Mouse (Mus musculus): Measurements from ENCODE around the gene Egfr. TPM values are rescaled to one million over a fixed set of nuclear protein-coding genes. Genes with fewer than 3 reads are reported as not detected.
A peak's percentile ranks its signal among the peaks of the same experiment; 100 is the strongest.

Egfr gene
- polyA plus RNA-seq, 1 experiment from 2014 or later, result 4.4 TPM

DNA sequence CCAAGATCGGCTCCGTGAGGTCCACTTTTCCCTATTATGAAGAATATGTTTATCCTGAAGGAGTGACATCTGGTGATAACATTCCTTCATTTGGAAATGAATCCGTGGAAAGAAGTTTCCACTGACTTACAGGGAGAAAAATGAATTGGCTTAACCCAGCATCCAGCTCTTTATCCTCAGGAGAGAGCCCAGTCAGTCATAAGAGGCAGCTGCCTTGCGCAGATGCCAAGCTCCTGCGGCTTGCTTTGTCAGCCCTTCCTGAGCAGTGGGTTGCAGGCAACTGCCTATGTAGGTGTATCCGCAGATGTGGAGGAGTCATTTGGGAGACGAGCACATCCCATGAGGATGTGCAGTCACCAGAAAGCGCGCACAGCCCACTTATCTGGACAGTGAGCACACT is 64.4 kb downstream of the Egfr start:
- DNase-seq (ENCODE audit: low spot score), result no peak
- Histone ChIP-seq H3K4me1 (peaks cover 3% of the 10 kb centered on the region; the same call in 1 of the 2 replicates), H3K36me3 (replicated peaks) (no peaks in the 10 kb centered on the region), H3K27me3 (replicated peaks; ENCODE audit: low read depth, poor library complexity, severe bottlenecking) (0 out of 2 replicates have a peak, but pooled peaks cover 4% of the 10 kb centered on the region), H3K9me3 (no peaks in the 10 kb centered on the region), H3K4me3 (no peak overlapping the region), H3K27ac (replicated peaks) (no peak overlapping the region)
- 94% methylated on average over 9 of the region's 9 CpGs for WGBS

DNA sequence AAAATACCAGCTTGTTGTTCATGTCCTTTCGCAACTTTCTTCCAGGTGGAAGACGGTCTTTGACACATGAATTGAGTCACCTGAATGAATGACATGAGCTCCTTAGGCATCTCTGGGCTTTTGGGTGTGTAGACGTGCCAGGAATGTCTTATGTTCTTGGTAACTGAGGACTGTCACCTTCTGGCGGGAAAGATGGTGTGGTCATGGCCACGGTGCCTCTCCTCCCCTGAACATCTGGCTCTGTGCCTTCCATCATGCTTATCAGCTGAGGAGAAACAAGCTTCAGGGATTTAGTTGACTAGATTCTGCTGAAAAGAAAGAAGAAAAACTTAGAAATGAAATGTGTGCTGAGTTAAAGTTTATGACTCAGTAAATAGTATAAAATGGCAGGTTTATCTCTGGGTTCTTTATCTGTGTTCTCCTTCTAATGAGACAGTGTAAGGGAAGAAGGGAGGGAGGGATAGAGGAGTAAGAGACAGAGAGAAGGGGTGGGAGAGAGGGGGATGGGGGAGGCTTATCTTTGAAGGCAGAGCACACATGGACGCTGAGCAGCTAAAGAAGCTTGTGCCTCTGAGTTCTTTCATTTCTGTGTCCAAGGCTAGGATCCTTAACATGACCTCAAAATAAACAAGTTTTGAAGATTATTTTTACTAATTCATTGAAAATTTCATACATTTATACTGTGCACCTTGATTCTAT is 65.5 kb downstream of the Egfr start:
- H3K27me3 ChIP-seq (replicated peaks; ENCODE audit: low read depth, poor library complexity, severe bottlenecking), result no peaks in the 10 kb centered on the region
- no peak overlapping the region for H3K4me3 ChIP-seq
- no peaks in the 10 kb centered on the region for H3K9me3 ChIP-seq
- WGBS, result 87% methylated on average over 6 of the region's 6 CpGs
- peaks cover 3% of the 10 kb centered on the region; the same call in 1 of the 2 replicates for H3K4me1 ChIP-seq
- no peaks in the 10 kb centered on the region for H3K36me3 ChIP-seq (replicated peaks)
- H3K27ac ChIP-seq (replicated peaks), result no peak overlapping the region
- no peak for DNase-seq (ENCODE audit: low spot score)

DNA sequence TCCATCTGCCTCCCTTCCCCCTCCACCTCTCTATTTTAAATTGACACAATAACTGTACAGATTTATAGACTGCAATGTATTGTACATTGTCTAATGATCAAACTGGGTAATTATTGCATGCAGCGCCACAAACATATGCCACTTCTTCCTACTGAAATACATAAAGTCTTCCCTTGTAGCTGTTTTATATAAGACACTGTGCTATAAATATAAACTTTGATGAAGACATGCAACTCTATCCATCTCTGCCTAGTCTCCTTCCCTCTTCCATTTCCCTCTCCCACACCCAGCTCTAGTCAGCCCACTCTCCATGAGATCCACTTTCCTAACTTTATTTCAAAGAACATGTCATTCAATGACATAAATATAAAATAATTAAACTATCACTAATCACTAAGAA is 67.4 kb downstream of the Egfr start:
- 0 out of 2 replicates have a peak, but pooled peaks cover 2% of the 10 kb centered on the region for H3K4me1 ChIP-seq
- 91% methylated on average over 1 of the region's 1 CpGs for WGBS
- H3K9me3 ChIP-seq, result no peaks in the 10 kb centered on the region
- no peak overlapping the region for H3K4me3 ChIP-seq
- no peak for DNase-seq (ENCODE audit: low spot score)
- no peak overlapping the region for H3K27ac ChIP-seq (replicated peaks)
- H3K27me3 ChIP-seq (replicated peaks; ENCODE audit: low read depth, poor library complexity, severe bottlenecking), result no peaks in the 10 kb centered on the region
- H3K36me3 ChIP-seq (replicated peaks), result no peaks in the 10 kb centered on the region

DNA sequence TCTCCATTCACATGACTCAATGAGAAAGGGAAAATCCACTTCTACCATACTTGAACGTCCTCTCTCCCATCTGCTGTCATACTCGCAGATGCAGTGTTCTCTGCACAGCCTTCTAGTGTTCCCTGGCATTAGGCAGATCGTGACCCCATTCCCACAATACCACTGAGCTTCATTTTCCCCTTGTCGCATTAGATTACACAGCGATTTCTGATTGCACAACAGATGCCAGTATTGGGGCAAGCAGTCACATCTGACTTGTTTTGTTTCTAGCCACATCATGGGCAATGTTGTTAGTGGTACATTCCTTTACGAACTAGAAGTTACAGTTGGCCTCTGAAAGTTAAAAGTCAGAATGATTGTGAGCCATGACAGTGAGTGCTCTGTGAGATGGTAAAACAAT is 68.1 kb downstream of the Egfr start:
- Histone ChIP-seq H3K27ac (replicated peaks) (no peak overlapping the region), H3K4me3 (no peak overlapping the region), H3K9me3 (no peaks in the 10 kb centered on the region), H3K4me1 (no peaks in the 10 kb centered on the region), H3K27me3 (replicated peaks; ENCODE audit: low read depth, poor library complexity, severe bottlenecking) (no peaks in the 10 kb centered on the region), H3K36me3 (replicated peaks) (no peaks in the 10 kb centered on the region)
- 81% methylated on average over 6 of the region's 6 CpGs for whole genome bisulfite sequencing
- no peak for DNase-seq (ENCODE audit: low spot score)

DNA sequence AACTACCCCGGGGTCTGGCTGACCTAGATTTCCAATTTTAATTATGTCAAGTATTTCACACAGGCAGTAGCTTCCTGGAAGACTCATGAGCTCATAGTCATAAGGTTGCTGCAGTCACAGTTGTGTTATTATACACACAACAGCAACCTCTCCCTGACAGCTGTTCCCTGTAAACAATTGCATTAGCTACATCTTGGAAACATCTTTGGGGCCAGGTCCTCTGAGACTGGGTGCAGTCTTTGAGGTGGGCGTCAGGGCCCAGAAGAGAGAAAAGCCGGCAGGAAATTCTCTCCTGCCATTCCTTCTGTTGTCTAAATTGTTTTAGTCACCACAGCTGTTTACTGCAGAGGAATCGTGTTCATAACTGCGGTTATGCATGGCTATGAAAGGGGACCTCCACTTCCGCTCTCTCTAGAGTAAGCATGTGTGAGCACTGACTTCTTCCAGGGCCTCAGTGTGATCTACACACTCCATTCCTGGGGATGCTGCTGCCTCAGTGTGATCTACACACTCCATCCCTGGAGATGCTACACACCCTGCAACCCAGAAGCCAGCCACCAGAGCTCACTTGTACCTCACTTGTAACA is 69.8 kb downstream of the Egfr start:
- no peaks in the 10 kb centered on the region for H3K36me3 ChIP-seq (replicated peaks)
- no peak for DNase-seq (ENCODE audit: low spot score)
- H3K9me3 ChIP-seq, result no peaks in the 10 kb centered on the region
- H3K27me3 ChIP-seq (replicated peaks; ENCODE audit: low read depth, poor library complexity, severe bottlenecking), result no peaks in the 10 kb centered on the region
- 90% methylated on average over 6 of the region's 6 CpGs for WGBS
- no peak overlapping the region for H3K4me3 ChIP-seq
- H3K4me1 ChIP-seq, result no peaks in the 10 kb centered on the region
- H3K27ac ChIP-seq (replicated peaks), result no peak overlapping the region

DNA sequence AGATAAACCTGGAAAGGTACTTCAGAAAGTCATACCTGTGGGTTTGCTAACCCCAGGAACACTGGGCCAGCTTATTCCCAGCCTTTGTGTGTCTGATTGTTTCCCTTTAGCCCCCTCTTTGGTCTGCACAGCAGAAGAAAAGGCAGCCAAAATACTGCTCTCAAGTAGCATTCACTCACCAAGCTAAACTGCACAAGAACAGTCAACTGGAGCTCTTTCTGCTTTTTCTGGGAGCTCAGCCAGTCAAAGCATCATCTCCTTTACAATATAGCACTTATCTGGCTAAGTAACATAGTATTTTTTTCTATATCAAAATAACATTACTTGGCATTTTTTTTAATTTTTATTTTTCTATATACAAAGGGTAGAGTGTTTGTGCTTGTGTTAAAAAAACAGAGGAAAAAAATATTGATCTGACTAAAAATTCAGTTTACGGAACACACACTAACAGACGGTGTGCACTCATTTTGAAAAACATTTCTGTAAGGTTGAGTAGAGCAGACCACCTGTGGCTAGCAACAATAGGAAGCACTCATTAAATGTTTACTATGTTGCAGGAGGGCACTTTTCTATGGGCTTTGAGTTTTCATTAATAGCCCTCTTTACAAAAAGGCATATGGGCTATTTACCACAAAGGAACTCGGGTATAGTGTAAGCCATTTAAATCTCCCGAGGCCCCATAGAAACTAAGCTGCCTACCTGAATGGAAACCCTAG is 72.0 kb downstream of the Egfr start:
- H3K27ac ChIP-seq (replicated peaks), result no peak overlapping the region
- no peak for DNase-seq (ENCODE audit: low spot score)
- H3K4me3 ChIP-seq, result no peak overlapping the region
- H3K4me1 ChIP-seq, result no peaks in the 10 kb centered on the region
- H3K36me3 ChIP-seq (replicated peaks), result no peaks in the 10 kb centered on the region
- WGBS, result 70% methylated on average over 4 of the region's 4 CpGs
- no peaks in the 10 kb centered on the region for H3K27me3 ChIP-seq (replicated peaks; ENCODE audit: low read depth, poor library complexity, severe bottlenecking)
- no peaks in the 10 kb centered on the region for H3K9me3 ChIP-seq

DNA sequence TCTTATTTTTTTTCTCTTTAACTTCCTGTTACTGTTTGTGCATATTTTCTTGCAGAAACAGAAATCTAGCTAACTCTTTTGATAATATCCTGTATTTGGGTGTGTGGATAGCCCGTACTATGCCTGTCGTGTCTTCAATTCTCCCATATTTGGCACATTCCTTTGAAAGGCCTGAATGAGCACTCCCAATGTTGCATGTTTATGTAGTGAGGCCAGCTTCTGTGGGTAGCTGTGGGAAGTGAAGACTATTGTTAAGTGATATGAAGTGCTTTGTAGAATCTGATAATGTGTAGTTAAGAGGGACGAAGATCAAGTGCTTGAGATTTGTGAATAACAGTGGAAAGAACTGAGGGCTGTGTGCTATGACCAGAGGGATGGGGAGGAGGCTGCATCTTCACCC is 77.5 kb downstream of the Egfr start:
- H3K27ac ChIP-seq (replicated peaks), result no peak overlapping the region
- WGBS, result 89% methylated on average over 3 of the region's 3 CpGs
- no peaks in the 10 kb centered on the region for H3K9me3 ChIP-seq
- no peaks in the 10 kb centered on the region for H3K36me3 ChIP-seq (replicated peaks)
- H3K4me1 ChIP-seq, result no peaks in the 10 kb centered on the region
- DNase-seq (ENCODE audit: low spot score), result no peak
- H3K4me3 ChIP-seq, result no peak overlapping the region
- H3K27me3 ChIP-seq (replicated peaks; ENCODE audit: low read depth, poor library complexity, severe bottlenecking), result no peaks in the 10 kb centered on the region

DNA sequence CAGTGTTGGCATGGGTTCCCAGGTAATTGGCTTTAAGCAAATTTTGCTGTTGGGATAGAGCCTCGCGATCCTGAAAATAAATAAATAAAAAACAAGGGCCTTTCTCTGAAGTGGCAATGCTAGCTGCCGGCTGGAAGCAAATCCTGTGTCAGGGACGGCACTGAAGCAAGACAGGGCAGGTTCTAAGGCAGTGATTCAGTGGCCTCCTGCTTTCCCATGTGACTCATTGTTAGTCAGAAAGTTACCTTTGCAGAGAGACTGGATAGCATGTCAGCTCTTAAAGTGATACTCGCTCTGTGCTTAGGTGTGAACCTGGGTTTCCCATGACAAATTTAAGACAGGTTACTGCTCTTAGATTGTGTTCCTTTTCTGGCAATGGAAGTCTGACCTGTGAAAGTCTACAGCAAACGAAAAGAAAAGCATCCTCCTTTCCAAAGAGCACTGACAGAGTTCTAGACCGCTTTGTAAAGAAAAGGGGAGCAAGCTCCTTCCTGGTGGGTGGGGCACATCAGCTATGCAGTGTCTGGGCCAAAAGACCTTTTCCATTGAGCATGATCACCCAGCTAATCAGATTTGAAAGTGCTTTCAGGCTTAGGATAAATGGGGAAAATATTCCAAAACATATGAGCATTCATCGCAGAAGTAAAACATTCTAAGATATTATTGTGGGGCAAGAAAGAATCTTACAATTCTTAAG is 78.7 kb downstream of the Egfr start:
- H3K27me3 ChIP-seq (replicated peaks; ENCODE audit: low read depth, poor library complexity, severe bottlenecking), result no peaks in the 10 kb centered on the region
- H3K27ac ChIP-seq (replicated peaks), result no peak overlapping the region
- no peak for DNase-seq (ENCODE audit: low spot score)
- H3K4me1 ChIP-seq, result no peaks in the 10 kb centered on the region
- H3K4me3 ChIP-seq, result no peak overlapping the region
- H3K36me3 ChIP-seq (replicated peaks), result no peaks in the 10 kb centered on the region
- no peaks in the 10 kb centered on the region for H3K9me3 ChIP-seq
- 69% methylated on average over 8 of the region's 8 CpGs for WGBS

DNA sequence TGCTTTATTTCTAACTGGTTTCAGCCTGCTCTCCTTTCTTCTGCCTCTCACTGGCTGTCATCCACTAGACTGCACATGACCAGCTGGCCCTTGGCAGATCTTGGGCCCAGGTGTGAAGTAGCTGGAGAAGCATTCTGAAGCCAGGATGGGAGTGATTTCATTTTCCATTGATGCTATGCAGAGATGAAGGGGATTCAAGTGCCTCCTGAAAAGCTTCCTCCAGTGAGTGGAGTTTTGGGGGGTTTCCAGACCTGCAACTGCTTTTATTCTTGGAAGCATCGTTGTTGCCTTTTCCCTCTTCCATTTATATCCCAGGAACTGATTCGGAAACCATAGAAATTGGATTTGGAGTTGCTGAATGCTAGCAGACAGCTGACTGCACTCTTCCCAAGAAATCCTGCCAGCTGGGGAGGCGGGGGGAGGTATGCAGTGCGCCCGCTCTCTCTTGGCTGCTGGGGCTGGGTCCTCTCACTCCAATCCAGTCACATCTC is 80.0 kb downstream of the Egfr start:
- no peak overlapping the region for H3K27ac ChIP-seq (replicated peaks)
- H3K9me3 ChIP-seq, result no peaks in the 10 kb centered on the region
- no peak overlapping the region for H3K4me3 ChIP-seq
- H3K36me3 ChIP-seq (replicated peaks), result no peaks in the 10 kb centered on the region
- H3K27me3 ChIP-seq (replicated peaks; ENCODE audit: low read depth, poor library complexity, severe bottlenecking), result no peaks in the 10 kb centered on the region
- DNase-seq (ENCODE audit: low spot score), result no peak
- 87% methylated on average over 5 of the region's 5 CpGs for WGBS
- no peaks in the 10 kb centered on the region for H3K4me1 ChIP-seq

DNA sequence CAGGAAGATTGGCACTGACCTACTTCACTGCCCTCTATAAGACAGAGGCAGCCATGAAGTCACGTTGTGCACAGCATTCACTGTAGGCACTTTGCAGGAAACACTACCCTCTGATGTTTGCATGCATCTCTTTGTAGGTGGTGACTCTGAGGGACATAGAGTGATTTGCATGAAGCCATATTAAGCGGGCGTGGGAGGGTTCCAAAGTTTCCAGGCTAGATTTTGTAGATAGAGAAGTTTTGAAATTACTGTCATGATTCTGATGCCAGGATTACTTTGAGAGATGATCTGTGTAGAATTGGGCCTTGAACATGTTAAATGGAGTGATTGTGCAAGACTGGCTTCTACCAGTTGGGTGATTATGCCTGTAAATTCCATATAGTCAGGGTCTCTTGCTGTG is 86.8 kb downstream of the Egfr start:
- H3K4me3 ChIP-seq, result no peak overlapping the region
- H3K27me3 ChIP-seq (replicated peaks; ENCODE audit: low read depth, poor library complexity, severe bottlenecking), result no peaks in the 10 kb centered on the region
- no peak overlapping the region for H3K27ac ChIP-seq (replicated peaks)
- no peak for DNase-seq (ENCODE audit: low spot score)
- H3K36me3 ChIP-seq (replicated peaks), result no peaks in the 10 kb centered on the region
- WGBS, result 87% methylated on average over 3 of the region's 3 CpGs
- peaks cover 3% of the 10 kb centered on the region; the same call in 1 of the 2 replicates for H3K4me1 ChIP-seq
- no peaks in the 10 kb centered on the region for H3K9me3 ChIP-seq

DNA sequence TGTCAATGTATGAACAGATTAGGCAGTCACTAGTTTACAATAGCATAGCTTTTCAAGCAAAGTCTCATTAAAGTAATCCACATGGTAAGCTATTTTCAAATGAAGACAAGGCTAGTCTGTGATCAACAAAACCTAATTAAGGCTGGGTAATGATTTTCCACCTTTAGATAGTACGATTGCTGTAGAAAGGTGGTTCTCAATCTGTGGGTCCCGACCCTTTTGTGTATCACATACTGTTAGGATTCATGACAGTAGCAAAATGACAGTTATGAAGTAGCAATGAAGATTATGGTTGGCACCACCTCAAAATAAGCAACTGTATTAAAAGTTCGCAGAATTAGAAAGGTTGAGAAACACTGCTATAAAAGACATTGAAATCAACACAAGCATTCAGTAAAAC is 90.9 kb downstream of the Egfr start:
- Histone ChIP-seq H3K27ac (replicated peaks) (no peak overlapping the region), H3K4me3 (no peak overlapping the region), H3K27me3 (replicated peaks; ENCODE audit: low read depth, poor library complexity, severe bottlenecking) (no peaks in the 10 kb centered on the region), H3K36me3 (replicated peaks) (no peaks in the 10 kb centered on the region), H3K9me3 (no peaks in the 10 kb centered on the region), H3K4me1 (peaks cover 8% of the 10 kb centered on the region; the same call in 1 of the 2 replicates)
- WGBS, result 90% methylated on average over 3 of the region's 3 CpGs
- no peak for DNase-seq (ENCODE audit: low spot score)

DNA sequence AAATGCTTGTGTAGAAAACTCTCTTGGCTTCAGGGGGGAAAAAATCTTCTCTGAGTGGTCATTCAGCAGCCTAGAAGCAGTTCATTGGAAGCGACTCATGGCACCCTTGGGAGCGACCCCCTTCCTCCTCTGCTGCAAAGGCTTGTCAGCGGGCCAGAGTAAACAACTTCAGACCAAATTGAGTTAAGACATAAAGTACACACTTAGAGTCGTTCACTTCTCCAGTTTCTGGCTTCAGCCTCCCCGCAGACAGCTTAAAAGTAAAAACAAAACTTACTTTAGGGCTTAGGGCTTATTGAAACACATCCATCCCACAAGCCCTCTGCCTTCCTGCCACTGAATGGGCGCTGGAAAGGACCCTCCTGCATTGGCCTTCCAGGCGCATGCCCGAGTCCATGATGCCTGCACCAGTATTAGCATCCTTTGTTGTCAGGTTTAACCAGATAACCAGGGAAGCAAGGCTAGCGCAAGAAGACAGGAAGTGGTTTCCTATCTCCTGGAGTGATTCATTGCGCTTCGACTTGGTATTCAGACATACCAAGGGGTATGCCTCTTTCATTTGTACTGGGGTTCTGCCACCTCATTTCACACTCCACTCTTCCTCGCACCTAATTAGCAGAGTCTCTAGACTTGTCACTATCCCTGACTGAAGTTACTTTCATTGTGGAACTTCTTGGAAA is 92.0 kb downstream of the Egfr start:
- no peak overlapping the region for H3K4me3 ChIP-seq
- WGBS, result 59% methylated on average over 12 of the region's 12 CpGs
- no peaks in the 10 kb centered on the region for H3K9me3 ChIP-seq
- H3K36me3 ChIP-seq (replicated peaks), result no peaks in the 10 kb centered on the region
- peak; percentile 22 for DNase-seq (ENCODE audit: low spot score)
- H3K27me3 ChIP-seq (replicated peaks; ENCODE audit: low read depth, poor library complexity, severe bottlenecking), result no peaks in the 10 kb centered on the region
- H3K4me1 ChIP-seq, result peaks cover 8% of the 10 kb centered on the region; the same call in 1 of the 2 replicates
- no peak overlapping the region for H3K27ac ChIP-seq (replicated peaks)

Data from embryonic facial prominence, embryonic 10.5 days (tissue).